Mouse (Mus musculus): ENCODE results near the gene Mip. TPM values are rescaled to one million over a fixed set of nuclear protein-coding genes. Genes with fewer than 3 reads are reported as not detected.
"Not testable (repeated sequence)": the region's sequence is repeated elsewhere in the genome, so short reads cannot be mapped to it uniquely, and the experiment has no call there.

Mip gene
- total RNA-seq (2021): not detected
- long read RNA-seq, experiment 1: 0 reads
- long read RNA-seq, experiment 2: 0 reads

GRCm38 (mm10) chr10:128225538-128225937 is at the start of gene Mip:
Gene Mip, plus strand, starts transcription at chr10:128225838.
- DNase-seq (ENCODE audit: low spot score in 2 of 2): no peak

DNA sequence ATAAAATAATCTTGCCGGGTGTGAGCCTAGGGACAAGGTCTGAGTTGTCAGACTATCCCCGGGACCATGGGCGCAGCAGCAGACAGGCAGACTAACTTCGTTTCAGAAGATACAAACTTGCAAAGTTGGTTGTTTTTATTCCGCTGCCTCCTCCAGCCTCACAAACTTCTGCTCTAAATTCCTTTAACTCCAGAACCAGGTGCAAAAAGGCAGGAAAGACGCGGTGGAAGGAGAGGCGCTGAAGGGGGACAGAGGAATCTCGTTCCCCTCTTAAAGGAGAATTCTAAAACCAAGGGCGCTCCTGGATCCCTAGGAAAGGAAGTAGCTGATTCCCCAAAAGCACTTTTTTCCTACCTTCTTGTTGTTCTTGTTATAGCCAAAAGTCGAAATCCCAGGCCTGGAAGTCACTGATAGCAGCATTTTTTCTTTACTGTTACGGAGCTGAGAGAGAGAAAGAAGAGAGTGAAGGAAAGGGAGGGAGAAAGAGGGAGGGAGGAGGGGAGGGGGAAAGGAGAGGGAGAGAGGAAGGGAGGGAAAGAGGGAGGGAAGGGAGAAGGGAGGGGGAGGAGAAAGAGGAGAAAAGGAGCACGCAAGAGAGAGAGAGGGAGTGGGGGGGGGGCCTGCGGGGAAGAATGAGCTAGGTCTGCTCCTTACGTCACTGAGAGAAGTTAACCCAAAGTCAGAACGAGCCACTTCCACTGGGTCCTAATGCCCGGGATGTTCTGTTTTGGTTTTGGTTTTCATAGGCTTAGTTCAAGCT is 49.5 kb upstream of the Mip start:
- DNase-seq (ENCODE audit: low spot score in 2 of 2): peak in 1 of 2 experiments; percentile 32

DNA sequence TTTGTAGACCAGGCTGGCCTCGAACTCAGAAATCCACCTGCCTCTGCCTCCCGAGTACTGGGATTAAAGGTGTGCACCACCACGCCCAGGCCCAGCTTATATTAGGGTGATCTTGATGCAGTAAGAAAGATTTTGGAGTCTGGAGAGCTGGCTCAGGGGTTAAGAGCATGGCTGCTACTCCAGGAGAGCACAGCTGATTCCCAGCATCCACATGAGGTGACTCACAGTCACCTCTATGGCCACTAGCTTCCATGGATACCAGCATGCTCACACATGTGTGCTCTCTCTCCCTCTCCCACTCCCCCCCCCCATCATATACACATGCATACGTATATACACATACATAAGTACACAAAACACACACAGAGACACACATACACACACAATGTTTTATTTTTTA is 48.3 kb upstream of the Mip start:
- DNase-seq (ENCODE audit: low spot score in 2 of 2): no peak

GRCm38 (mm10) chr10:128179989-128180388 is 45.6 kb upstream of the Mip start, which contains the start of gene Rbms2:
Gene Rbms2, minus strand, starts transcription at chr10:128180297.
- no peak for DNase-seq (ENCODE audit: low spot score in 2 of 2)

DNA sequence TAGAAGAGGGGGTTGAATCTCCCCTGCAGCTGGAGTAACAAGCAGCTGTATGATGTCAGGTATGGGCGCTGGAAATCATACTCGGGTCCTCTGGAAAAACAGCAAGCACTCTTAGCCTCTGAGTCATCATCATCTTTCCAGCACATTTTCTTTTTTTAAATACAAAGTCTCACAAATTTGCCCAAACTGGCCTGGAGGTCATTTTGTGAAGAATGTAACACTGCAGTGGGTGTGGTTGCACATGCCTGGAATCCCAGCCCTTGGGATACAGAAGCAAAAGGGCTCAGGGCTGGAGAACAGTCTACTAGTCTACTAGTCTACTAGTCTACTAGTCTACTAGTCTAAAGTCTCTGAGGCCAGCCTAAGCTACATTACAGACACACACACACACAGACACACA is 41.3 kb upstream of the Mip start:
- no peak for DNase-seq (ENCODE audit: low spot score in 2 of 2)

DNA sequence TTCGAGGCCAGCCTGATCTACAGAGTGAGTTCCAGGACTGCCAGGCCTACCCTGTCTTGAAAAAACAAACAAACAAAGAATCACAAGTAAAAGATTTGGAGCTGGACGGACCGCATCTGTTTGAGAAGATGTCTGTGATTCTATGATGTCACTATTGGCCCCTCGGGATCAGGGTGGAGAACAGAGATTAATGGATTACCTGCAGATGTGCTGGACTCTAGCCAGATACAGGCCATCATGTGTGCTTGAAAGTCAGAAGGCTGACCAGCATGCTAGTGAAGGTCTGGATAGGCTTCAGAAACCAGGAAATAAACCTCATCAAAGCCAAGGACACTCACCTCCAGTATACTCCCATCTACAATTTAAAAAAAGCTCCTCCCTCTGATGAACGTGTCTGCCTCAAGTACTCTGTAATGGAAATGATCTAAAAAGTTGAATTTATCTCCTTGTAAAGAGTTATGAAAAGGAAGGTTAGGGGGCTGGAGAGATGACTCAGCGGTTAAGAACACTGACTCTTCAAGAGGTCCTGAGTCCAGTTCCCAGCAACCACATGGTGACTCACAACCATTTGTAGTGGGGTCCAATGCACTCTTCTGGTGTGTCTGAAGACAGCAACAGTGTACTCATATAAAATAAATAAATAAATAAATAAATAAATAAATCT is 40.2 kb upstream of the Mip start:
- DNase-seq (ENCODE audit: low spot score in 2 of 2): no peak

GRCm38 (mm10) chr10:128185959-128186358 is 39.7 kb upstream of the Mip start:
- DNase-seq (ENCODE audit: low spot score in 2 of 2): peak; percentile 46 to 64

DNA sequence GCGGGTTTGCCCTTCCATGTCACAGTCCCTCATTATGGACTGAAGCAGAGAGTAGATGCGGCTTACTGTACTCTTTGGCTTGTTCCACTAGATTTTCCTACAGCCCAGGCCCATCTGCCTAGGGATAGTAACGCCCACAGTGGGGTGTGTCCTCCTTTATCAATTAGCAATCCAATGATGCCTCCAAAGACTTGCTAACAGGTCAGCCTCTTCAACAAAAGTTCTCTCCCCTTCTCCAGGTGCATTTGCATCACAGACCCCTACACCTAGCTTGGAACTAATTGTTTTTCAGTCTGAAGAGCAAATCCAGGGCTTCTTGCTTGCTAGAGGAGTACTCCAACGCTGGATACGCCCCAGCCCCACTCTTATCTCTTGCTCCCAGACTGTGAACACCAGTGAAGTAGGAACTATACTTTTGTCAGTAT is 38.4 kb upstream of the Mip start:
- no peak for DNase-seq (ENCODE audit: low spot score in 2 of 2)

DNA sequence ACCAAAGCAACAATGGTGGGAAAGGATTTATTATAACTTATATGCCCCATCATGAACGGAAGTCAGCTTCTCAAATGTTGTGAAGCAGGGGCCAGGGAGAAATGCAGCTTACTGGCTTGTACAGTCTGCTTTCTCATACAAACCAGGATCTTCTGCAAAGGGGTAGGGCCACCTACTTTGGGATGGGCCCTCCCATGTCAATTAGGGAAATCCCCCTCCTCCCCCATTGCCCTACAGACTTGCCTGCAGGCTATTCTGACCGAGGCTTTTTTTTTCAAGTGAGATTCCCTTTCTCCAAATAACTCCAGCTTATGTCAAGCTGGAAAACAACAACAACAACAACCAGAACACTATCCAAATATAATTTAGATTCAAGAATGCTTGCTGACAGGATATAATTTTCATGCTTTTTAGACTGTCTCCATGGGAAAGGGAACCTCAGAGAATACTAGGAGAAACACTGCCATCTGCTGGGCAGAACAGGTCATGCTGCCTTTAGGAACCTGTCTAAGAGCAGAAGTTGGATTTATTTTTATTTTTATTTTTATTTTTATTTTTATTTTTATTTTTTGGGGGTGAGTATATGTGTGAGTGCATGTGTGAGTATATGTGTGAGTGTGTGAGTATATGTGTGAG is 37.3 kb upstream of the Mip start:
- DNase-seq (ENCODE audit: low spot score in 2 of 2): peak; percentile 41 to 53

- no peak for DNase-seq (ENCODE audit: low spot score in 2 of 2)
Measured at GRCm38 (mm10) chr10:128191472-128191871, 34.2 kb upstream of the Mip start.

GRCm38 (mm10) chr10:128192030-128192766 is 33.4 kb upstream of the Mip start:
- not testable (repeated sequence) for DNase-seq (ENCODE audit: low spot score in 2 of 2)

DNA sequence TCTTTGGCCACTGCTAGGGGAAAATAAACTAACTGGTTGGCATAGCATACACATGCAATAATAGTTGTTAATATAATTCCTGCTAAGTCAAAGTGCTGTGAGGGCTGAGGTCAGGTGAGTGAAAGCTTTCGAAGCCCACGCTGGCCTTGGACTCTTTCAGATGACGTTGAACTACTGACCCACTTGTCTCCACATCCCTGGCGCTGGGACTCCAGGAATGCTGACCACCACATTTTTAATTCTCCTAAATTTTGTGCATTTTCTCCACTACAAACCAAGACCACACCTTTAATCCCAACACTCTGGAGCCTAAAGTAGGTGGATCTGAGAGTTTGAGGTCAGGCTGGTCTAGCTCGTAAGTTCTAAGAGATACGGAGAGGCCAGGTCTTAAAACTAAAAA is 32.5 kb upstream of the Mip start:
- DNase-seq (ENCODE audit: low spot score in 2 of 2): no peak

DNA sequence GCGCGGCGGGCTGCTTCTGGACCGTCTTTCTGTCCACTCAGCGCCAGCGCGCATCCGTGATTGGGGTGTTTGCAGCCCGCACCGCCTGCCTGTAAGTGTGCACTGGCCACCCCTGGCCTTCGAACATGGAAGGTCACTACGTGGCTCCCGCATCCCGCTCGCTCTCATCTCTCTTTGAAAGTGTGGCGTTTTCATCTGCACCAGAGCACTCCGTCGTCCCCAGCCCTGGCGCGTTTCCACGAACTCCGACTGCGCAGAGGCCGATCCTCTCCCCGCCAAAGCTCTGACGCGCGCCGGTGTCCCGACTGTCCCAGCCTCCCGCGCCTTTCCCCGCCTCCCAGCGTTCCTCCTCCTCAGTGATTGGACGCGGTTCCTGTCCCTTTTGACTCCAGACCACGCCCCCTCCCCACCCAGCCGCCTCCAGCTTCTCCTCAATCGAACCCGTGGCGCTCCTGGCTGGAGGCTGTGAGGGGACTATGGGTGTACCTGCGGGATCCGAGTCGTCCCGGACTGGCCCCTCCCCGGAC is 31.6 kb upstream of the Mip start, which contains the start of gene Gls2:
Gene Gls2, plus strand, starts transcription at position 434 of the 527 bp plus-strand sequence.
- peak; percentile 91 to 94 for DNase-seq (ENCODE audit: low spot score in 2 of 2)

GRCm38 (mm10) chr10:128194551-128195461 is 30.8 kb upstream of the Mip start:
- peak; percentile 15 to 24 for DNase-seq (ENCODE audit: low spot score in 2 of 2)

GRCm38 (mm10) chr10:128201856-128202255 is 23.8 kb upstream of the Mip start:
- DNase-seq (ENCODE audit: low spot score in 2 of 2): no peak

DNA sequence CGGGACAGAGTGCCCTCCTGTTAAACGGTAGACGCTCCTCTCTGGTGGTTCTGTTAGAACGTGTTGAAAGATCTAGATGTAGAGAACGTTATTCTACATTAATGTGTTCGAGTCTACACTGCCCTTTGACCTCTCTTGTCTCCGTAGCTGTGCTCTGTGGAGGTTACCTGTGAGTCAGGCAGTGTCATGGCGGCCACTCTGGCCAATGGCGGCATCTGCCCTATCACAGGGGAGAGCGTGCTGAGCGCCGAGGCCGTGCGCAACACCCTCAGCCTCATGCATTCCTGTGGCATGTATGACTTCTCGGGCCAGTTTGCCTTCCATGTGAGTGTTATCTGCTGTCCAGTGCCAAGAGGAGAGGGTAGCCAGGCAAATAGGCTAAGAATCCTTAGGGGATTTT is 20.7 kb upstream of the Mip start:
- no peak for DNase-seq (ENCODE audit: low spot score in 2 of 2)

- no peak for DNase-seq (ENCODE audit: low spot score in 2 of 2)
Measured at GRCm38 (mm10) chr10:128208326-128208725, 17.3 kb upstream of the Mip start.

DNA sequence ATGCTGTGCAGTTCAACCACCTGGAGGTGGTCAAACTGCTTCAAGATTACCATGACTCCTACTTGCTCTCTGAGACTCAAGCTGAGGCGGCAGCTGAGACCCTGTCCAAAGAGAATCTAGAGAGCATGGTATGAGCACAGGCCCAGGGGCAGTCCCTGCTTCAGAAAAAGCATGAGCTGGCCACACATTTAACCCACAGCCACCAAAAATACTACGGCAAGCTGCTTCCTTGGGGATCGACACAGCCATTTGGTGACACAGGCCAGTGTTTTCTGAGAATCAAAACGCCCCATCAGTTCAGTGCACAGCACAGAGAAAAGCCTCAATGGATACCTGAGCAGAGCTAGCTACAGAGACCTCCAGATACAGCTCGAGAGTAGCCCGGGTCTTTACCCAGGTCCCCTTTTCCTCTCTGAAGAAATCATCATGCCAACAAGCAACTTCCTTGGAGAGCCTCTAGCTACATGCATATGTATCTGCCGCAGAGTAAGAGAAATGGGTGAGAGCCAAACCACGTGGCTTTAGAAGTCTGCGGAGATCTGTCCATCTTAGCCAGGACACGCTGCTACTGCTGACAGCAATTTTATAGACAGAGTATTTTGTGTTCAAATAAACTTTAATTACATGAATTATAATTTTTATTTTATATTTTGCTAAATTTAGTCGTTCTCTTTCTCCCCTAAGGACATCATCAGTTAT is 16.2 kb upstream of the Mip start:
- DNase-seq (ENCODE audit: low spot score in 2 of 2): no peak

DNA sequence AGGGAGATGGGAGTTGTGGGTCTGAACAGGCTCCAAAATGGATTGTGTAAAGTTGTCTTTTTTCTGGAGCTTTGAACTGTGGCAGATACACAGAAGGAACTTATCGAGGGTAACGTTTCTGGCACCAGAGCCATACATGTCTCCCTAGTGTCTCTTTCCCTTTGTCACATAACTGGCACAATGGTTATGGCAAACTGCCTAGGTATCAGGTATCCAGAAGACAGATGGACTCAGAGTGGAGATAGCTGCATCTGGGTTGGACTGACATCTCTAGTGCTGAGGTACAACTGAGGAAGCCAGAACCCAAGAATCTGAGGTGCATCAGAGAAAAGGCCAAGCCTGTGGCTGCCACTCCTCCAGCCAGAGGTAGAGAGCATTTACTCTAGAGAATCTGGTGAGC is 15.5 kb upstream of the Mip start:
- no peak for DNase-seq (ENCODE audit: low spot score in 2 of 2)

Data from adrenal gland, postnatal 4 days (tissue).